Mouse (Mus musculus) ES-CJ7 (cell line): ENCODE measurements around the gene Lrriq3.

Source experiments
- DNase-seq: peaks from one replicate; pipeline ENCODE4 v3.0.0; 2011; ENCODE audit warnings: low read depth, low spot score

Lrriq3 gene

GRCm38 (mm10) chr3:155093116-155093956, at the start of gene Lrriq3, which contains the start of gene Fpgt:
Gene Lrriq3, plus strand, starts transcription at chr3:155093434.
Gene Fpgt, minus strand, starts transcription at chr3:155093403.
- peak; percentile 94 for DNase-seq

DNA sequence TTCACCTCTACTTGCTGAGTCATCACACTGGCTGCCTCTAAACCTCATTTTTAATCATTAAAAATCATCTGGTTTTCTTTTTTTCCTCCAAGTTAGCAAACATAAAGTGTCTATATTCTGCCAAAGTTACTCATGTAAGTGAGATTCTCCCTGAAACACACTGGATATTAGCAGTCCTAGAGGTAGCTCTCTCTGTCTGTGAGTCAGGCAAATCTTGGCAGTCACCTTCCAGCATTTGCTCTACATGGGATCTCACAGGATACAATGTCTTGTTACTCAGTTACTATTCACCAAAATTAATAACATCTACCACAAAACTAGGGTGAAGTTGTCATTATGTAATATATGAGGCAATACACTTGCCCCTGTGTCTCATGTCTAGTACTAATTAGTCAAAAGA, 41.2 kb upstream of the Lrriq3 start:
- no peak for DNase-seq

- DNase-seq, result no peak
Observed at GRCm38 (mm10) chr3:155053189-155053588, 40.0 kb upstream of the Lrriq3 start.

DNA sequence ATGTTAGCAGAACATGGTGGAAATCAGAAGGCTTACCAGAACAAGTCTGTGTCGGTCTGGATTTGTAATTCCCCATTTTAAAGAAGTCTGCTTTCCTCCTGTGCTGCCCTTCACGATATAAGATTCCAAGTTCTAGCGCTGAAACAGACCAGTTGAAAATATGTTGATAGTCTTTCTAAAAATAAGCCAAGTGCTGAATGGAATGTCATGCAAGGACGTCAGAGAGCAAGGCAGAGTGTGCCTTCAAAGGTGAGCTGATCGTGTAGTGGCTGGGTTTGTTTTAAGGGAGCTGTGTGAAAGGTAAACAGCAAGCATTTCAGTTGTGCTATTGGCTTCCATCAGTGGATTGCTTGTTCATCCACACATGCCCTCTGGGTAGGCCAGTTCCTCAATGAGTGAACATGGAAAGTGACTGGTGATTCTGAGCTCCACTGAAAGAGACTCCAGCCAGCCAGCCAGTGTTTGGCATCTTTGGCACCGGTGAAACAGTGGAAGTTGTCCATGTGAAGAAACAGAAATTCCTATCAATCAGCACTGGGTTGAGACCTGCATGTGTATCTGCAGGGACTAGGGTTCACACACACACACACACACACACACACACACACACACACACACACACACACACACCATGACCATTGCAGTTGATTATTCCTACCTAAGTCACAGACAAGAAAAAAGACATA, 37.9 kb upstream of the Lrriq3 start, which contains the start of gene Tnni3k:
Gene Tnni3k, minus strand, starts transcription at position 177 of the 686 bp plus-strand sequence.
- DNase-seq, result no peak

DNA sequence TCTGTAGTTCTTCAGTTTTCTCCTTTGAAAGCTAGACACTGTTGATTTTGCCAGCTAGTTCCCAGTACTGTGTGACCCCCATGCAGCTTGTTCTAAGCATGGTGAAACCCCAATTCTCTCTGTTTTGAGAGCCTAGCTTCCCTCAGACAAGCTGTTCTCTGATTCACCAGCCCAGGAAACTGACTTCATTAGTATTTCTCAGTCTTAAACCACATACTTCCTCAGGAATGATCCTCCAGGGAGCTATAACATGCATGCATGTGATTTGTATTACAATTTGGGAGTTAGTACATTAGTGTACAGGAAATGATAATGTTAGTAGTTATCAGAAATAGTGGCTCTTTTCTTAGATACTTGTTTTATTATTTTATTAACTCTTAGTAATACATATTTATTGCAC, 36.6 kb upstream of the Lrriq3 start:
- no peak for DNase-seq

DNA sequence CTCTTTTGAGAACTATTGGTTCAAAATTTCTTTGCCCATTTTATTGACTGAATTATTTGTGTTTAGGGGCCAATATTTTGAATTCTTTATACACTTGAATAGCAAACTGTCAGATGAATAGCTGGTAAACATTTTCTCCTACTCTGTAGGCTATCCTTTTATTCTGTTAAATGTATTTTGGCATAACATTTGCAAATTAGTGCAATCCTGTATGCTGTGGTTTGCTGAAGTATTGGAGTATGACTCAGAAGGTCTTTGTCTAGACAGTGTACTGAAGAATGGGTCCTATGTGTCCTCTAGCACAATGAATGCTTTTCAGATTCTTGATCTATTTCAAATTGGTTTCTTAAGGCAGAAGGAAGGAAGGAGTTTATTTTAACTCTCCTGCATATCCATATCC, 35.7 kb upstream of the Lrriq3 start:
- no peak for DNase-seq

- DNase-seq, result no peak
Observed at GRCm38 (mm10) chr3:155058800-155059448, 34.3 kb upstream of the Lrriq3 start.

GRCm38 (mm10) chr3:155059449-155059822, 33.8 kb upstream of the Lrriq3 start:
- no peak for DNase-seq

- no peak for DNase-seq
Observed at GRCm38 (mm10) chr3:155077908-155078307, 15.3 kb upstream of the Lrriq3 start.

- DNase-seq, result no peak
Observed at GRCm38 (mm10) chr3:155092081-155092480, 1.2 kb upstream of the Lrriq3 start.

DNA sequence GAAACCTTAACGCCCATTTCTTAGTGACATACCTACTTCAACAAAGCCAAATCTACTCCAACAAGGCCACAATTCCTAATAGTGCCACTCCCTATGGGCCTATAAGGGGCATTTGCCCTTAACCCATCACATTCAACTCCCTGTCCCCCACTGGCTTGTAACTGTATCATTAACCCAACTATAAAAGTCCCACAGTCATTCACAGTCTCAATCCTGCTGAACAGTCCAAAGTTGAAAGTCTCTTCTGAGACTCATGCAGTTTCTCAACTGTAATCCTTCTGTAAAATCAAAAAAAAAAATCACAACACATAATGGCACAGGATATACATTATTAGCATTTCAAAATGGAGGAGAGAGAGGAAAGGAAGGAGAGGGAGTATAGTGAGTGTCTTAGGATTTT, 6.0 kb downstream of the Lrriq3 start:
- DNase-seq, result no peak

GRCm38 (mm10) chr3:155105957-155106356, 12.7 kb downstream of the Lrriq3 start:
- DNase-seq, result no peak

- DNase-seq, result no peak
Observed at GRCm38 (mm10) chr3:155137737-155138136, 44.5 kb downstream of the Lrriq3 start.

- DNase-seq, result no peak
Observed at GRCm38 (mm10) chr3:155141047-155141446, 47.8 kb downstream of the Lrriq3 start.

GRCm38 (mm10) chr3:155144368-155144767, 51.1 kb downstream of the Lrriq3 start:
- DNase-seq, result no peak

DNA sequence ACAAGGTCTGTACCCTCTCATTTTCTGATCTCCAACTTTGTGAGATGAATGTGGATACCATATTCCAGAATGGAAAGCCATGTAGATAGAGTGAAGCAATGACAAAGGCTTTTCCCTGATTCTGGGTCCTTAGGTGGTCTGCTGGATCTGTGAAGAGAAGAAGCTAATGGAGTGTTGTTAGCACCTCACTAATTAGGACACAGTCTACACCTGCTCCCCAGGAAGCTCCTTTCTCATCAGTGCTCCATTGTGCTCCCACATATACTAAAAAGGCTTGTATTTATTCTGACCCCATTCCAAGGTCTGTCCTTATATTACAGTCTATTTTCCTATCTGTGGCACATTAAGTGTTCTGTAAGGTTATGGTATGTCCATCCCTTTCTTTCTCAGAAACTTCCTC, 68.6 kb downstream of the Lrriq3 start:
- DNase-seq, result no peak

GRCm38 (mm10) chr3:155180303-155180902, 87.2 kb downstream of the Lrriq3 start:
- peak; percentile 9 for DNase-seq

DNA sequence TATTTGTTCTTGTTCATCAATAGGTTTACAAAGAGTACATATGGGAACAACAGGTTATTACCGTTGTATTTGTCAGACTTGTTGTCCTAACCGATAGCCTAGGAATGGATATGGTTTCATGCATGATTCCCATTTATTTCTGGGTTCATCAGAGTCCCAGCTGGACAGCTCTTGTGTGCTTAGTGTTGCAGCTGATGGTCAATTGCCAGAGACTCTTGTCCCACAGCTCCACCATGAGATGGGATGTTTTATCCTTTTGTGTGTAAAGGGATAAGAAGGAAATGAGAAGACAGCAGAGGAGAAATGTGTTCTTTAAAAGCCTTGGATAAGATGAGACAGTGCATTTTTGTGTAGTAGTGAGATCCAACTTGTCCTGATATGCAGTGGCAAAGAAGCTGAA, 93.2 kb downstream of the Lrriq3 start:
- no peak for DNase-seq

- peak; percentile 6 for DNase-seq
Observed at GRCm38 (mm10) chr3:155188857-155189256, 95.6 kb downstream of the Lrriq3 start.

GRCm38 (mm10) chr3:155234919-155235318, 141.7 kb downstream of the Lrriq3 start:
- peak; percentile 21 for DNase-seq

DNA sequence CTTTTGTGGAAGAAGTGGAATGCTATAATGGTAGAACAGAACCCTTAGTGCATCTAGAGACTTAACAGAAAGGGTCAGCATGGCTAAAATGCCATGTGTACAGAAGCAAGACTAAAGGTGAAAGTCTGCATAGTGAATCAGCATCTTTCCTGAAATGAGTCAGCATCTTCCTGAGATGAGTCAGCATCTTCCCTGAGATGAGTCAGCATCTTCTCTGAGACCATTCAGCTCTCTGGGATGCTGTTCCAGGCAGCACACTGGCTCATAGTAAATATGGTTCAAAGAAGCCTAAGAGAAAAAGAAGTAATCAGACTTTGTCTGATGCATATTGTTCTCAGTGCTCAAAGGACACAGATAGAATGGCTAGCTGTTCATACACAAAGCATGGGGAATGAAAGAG, 142.3 kb downstream of the Lrriq3 start:
- peak; percentile 30 for DNase-seq
